Mouse (Mus musculus) neural tube, embryonic 13.5 days (tissue): ENCODE data around the gene Egfr. TPM values are rescaled to one million over a fixed set of nuclear protein-coding genes. Genes with fewer than 3 reads are reported as not detected.

ENCODE experiments used
- ATAC-seq: fragments of 200-750 bp; cut with Nextera tagmentation; 2 replicates; pipeline ENCODE4 v1.8.0; 2017; ENCODE audit warnings: low read depth, mild to moderate bottlenecking, moderate TSS enrichment, moderate library complexity
- H3K27ac ChIP-seq: fragments of 300-500 bp; sonication (generic); replicated peaks from 2 replicates; pipeline ENCODE4 v1.5.1; 2015; ENCODE audit warnings: moderate library complexity, mild to moderate bottlenecking, inconsistent platforms
- H3K27me3 ChIP-seq: fragments of 300-500 bp; sonication (generic); 2 replicates; pipeline ENCODE4 v1.6.1; 2015; ENCODE audit warnings: mild to moderate bottlenecking, inconsistent platforms
- H3K36me3 ChIP-seq: fragments of 300-500 bp; sonication (generic); 2 replicates; pipeline ENCODE4 v1.6.1; 2015; ENCODE audit warnings: mild to moderate bottlenecking, inconsistent platforms
- H3K4me1 ChIP-seq: fragments of 300-500 bp; sonication (generic); replicated peaks from 2 replicates; pipeline ENCODE4 v1.6.1; 2015; ENCODE audit warnings: inconsistent platforms
- H3K4me2 ChIP-seq: fragments of 300-500 bp; sonication (generic); 2 replicates; pipeline ENCODE4 v1.6.1; 2015; ENCODE audit warnings: inconsistent platforms, mild to moderate bottlenecking, moderate library complexity
- H3K4me3 ChIP-seq: fragments of 300-500 bp; sonication (generic); 2 replicates; pipeline ENCODE4 v1.5.1; 2015; ENCODE audit warnings: mild to moderate bottlenecking, inconsistent platforms
- H3K9ac ChIP-seq: fragments of 300-500 bp; sonication (generic); 2 replicates; pipeline ENCODE4 v1.6.1; 2015; ENCODE audit warnings: moderate library complexity, mild to moderate bottlenecking, inconsistent platforms
- H3K9me3 ChIP-seq: fragments of 300-500 bp; sonication (generic); 2 replicates; pipeline ENCODE4 v1.6.1; 2016; ENCODE audit warnings: inconsistent platforms
- WGBS: fragments of 180-500 bp; shearing (Covaris S2); methylation state at CpG from one replicate; pipeline ENCODE4 v1.1.7; 2015; 5-methylcytosine and 5-hydroxymethylcytosine counted together
- polyA plus RNA-seq: library from polyadenylated mRNA; unstranded; fragments of >200 nt; fragmentation: Nextera tagmentation; extraction: Ambion mirVana; gene quantifications from 2 replicates; pipeline ENCODE4 v1.2.1, GENCODE M21; 2015

Egfr gene
- polyA plus RNA-seq, 1 experiment from 2014 or later: 2.4 TPM

- no peak for ATAC-seq
These were observed 61.3 kb downstream of the Egfr start for GRCm38 (mm10) chr11:16813298-16813697.

GRCm38 (mm10) chr11:16816414-16816813, 64.4 kb downstream of the Egfr start:
- whole genome bisulfite sequencing: 93% methylated on average over 9 of the region's 9 CpGs
- H3K36me3 ChIP-seq: no peaks in the 10 kb centered on the region
- no peak overlapping the region for H3K27ac ChIP-seq
- H3K9me3 ChIP-seq: no peaks in the 10 kb centered on the region
- no peak for ATAC-seq
- no peaks in the 10 kb centered on the region for H3K4me1 ChIP-seq
- no peak overlapping the region for H3K4me2 ChIP-seq
- no peak overlapping the region for H3K4me3 ChIP-seq
- no peak overlapping the region for H3K9ac ChIP-seq
- no peaks in the 10 kb centered on the region for H3K27me3 ChIP-seq

More at GRCm38 (mm10) chr11:16813298-16813697, 61.3 kb downstream of the Egfr start:
- H3K36me3 ChIP-seq: no peaks in the 10 kb centered on the region
- H3K4me2 ChIP-seq: no peak overlapping the region
- H3K9me3 ChIP-seq: no peaks in the 10 kb centered on the region
- H3K4me3 ChIP-seq: no peak overlapping the region
- H3K27ac ChIP-seq: no peak overlapping the region
- H3K4me1 ChIP-seq: no peaks in the 10 kb centered on the region
- H3K9ac ChIP-seq: no peak overlapping the region
- no peaks in the 10 kb centered on the region for H3K27me3 ChIP-seq

GRCm38 (mm10) chr11:16817336-16818034, 65.5 kb downstream of the Egfr start:
- no peak overlapping the region for H3K4me2 ChIP-seq
- no peak overlapping the region for H3K27ac ChIP-seq
- ATAC-seq: no peak
- no peak overlapping the region for H3K9ac ChIP-seq
- no peak overlapping the region for H3K4me3 ChIP-seq
- no peaks in the 10 kb centered on the region for H3K4me1 ChIP-seq
- H3K27me3 ChIP-seq: no peaks in the 10 kb centered on the region
- no peaks in the 10 kb centered on the region for H3K36me3 ChIP-seq
- 85% methylated on average over 6 of the region's 6 CpGs for WGBS
- H3K9me3 ChIP-seq: no peaks in the 10 kb centered on the region

- Histone ChIP-seq H3K27me3 (no peaks in the 10 kb centered on the region), H3K9ac (no peak overlapping the region), H3K9me3 (no peaks in the 10 kb centered on the region), H3K4me1 (no peaks in the 10 kb centered on the region), H3K4me3 (no peak overlapping the region), H3K4me2 (no peak overlapping the region), H3K27ac (no peak overlapping the region), H3K36me3 (no peaks in the 10 kb centered on the region)
- WGBS: 88% methylated on average over 1 of the region's 1 CpGs
- ATAC-seq: no peak
These were observed 67.4 kb downstream of the Egfr start for GRCm38 (mm10) chr11:16819424-16819823.

GRCm38 (mm10) chr11:16820138-16820537, 68.1 kb downstream of the Egfr start:
- no peak for ATAC-seq
- 90% methylated on average over 6 of the region's 6 CpGs for WGBS

GRCm38 (mm10) chr11:16821668-16822254, 69.8 kb downstream of the Egfr start:
- Histone ChIP-seq H3K4me3 (no peak overlapping the region), H3K27me3 (no peaks in the 10 kb centered on the region), H3K9me3 (no peaks in the 10 kb centered on the region), H3K36me3 (no peaks in the 10 kb centered on the region), H3K4me1 (no peaks in the 10 kb centered on the region), H3K27ac (no peak overlapping the region), H3K4me2 (no peak overlapping the region), H3K9ac (no peak overlapping the region)
- ATAC-seq: no peak
- WGBS: 92% methylated on average over 6 of the region's 6 CpGs

More at GRCm38 (mm10) chr11:16820138-16820537, 68.1 kb downstream of the Egfr start:
- H3K27ac ChIP-seq: no peak overlapping the region
- H3K4me3 ChIP-seq: no peak overlapping the region
- no peaks in the 10 kb centered on the region for H3K4me1 ChIP-seq
- no peak overlapping the region for H3K9ac ChIP-seq
- H3K9me3 ChIP-seq: no peaks in the 10 kb centered on the region
- no peaks in the 10 kb centered on the region for H3K36me3 ChIP-seq
- no peaks in the 10 kb centered on the region for H3K27me3 ChIP-seq
- no peak overlapping the region for H3K4me2 ChIP-seq

DNA sequence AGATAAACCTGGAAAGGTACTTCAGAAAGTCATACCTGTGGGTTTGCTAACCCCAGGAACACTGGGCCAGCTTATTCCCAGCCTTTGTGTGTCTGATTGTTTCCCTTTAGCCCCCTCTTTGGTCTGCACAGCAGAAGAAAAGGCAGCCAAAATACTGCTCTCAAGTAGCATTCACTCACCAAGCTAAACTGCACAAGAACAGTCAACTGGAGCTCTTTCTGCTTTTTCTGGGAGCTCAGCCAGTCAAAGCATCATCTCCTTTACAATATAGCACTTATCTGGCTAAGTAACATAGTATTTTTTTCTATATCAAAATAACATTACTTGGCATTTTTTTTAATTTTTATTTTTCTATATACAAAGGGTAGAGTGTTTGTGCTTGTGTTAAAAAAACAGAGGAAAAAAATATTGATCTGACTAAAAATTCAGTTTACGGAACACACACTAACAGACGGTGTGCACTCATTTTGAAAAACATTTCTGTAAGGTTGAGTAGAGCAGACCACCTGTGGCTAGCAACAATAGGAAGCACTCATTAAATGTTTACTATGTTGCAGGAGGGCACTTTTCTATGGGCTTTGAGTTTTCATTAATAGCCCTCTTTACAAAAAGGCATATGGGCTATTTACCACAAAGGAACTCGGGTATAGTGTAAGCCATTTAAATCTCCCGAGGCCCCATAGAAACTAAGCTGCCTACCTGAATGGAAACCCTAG, 72.0 kb downstream of the Egfr start:
- WGBS: 30% methylated on average over 4 of the region's 4 CpGs
- ATAC-seq: no peak
- no peak overlapping the region for H3K27ac ChIP-seq
- no peaks in the 10 kb centered on the region for H3K27me3 ChIP-seq
- H3K4me1 ChIP-seq: no peaks in the 10 kb centered on the region
- no peaks in the 10 kb centered on the region for H3K36me3 ChIP-seq
- no peak overlapping the region for H3K4me3 ChIP-seq
- H3K9ac ChIP-seq: no peak overlapping the region
- H3K9me3 ChIP-seq: no peaks in the 10 kb centered on the region
- H3K4me2 ChIP-seq: no peak overlapping the region

- H3K9ac ChIP-seq: no peak overlapping the region
- H3K36me3 ChIP-seq: no peaks in the 10 kb centered on the region
- H3K27me3 ChIP-seq: no peaks in the 10 kb centered on the region
- no peak for ATAC-seq
- no peak overlapping the region for H3K27ac ChIP-seq
- H3K9me3 ChIP-seq: no peaks in the 10 kb centered on the region
- no peak overlapping the region for H3K4me3 ChIP-seq
- H3K4me1 ChIP-seq: no peaks in the 10 kb centered on the region
- 92% methylated on average over 3 of the region's 3 CpGs for WGBS
- H3K4me2 ChIP-seq: no peak overlapping the region
These were observed 77.5 kb downstream of the Egfr start for GRCm38 (mm10) chr11:16829468-16829867.

GRCm38 (mm10) chr11:16830531-16831227, 78.7 kb downstream of the Egfr start:
- H3K4me3 ChIP-seq: no peak overlapping the region
- 75% methylated on average over 8 of the region's 8 CpGs for WGBS
- H3K9ac ChIP-seq: no peak overlapping the region
- ATAC-seq: no peak
- no peaks in the 10 kb centered on the region for H3K36me3 ChIP-seq
- H3K4me2 ChIP-seq: no peak overlapping the region
- H3K27me3 ChIP-seq: no peaks in the 10 kb centered on the region
- no peaks in the 10 kb centered on the region for H3K4me1 ChIP-seq
- no peak overlapping the region for H3K27ac ChIP-seq
- H3K9me3 ChIP-seq: no peaks in the 10 kb centered on the region

DNA sequence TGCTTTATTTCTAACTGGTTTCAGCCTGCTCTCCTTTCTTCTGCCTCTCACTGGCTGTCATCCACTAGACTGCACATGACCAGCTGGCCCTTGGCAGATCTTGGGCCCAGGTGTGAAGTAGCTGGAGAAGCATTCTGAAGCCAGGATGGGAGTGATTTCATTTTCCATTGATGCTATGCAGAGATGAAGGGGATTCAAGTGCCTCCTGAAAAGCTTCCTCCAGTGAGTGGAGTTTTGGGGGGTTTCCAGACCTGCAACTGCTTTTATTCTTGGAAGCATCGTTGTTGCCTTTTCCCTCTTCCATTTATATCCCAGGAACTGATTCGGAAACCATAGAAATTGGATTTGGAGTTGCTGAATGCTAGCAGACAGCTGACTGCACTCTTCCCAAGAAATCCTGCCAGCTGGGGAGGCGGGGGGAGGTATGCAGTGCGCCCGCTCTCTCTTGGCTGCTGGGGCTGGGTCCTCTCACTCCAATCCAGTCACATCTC, 80.0 kb downstream of the Egfr start:
- WGBS: 88% methylated on average over 5 of the region's 5 CpGs
- no peaks in the 10 kb centered on the region for H3K27me3 ChIP-seq

GRCm38 (mm10) chr11:16838772-16839171, 86.8 kb downstream of the Egfr start:
- 89% methylated on average over 3 of the region's 3 CpGs for WGBS
- Histone ChIP-seq H3K27ac (no peak overlapping the region), H3K4me1 (no peaks in the 10 kb centered on the region), H3K4me2 (no peak overlapping the region), H3K9me3 (no peaks in the 10 kb centered on the region), H3K36me3 (no peaks in the 10 kb centered on the region), H3K4me3 (no peak overlapping the region), H3K27me3 (no peaks in the 10 kb centered on the region), H3K9ac (no peak overlapping the region)
- ATAC-seq: no peak

More for the DNA sequence above, 80.0 kb downstream of the Egfr start:
- no peak overlapping the region for H3K4me3 ChIP-seq
- no peak overlapping the region for H3K4me2 ChIP-seq
- H3K9me3 ChIP-seq: no peaks in the 10 kb centered on the region
- no peaks in the 10 kb centered on the region for H3K36me3 ChIP-seq
- H3K4me1 ChIP-seq: no peaks in the 10 kb centered on the region
- ATAC-seq: no peak
- H3K9ac ChIP-seq: no peak overlapping the region
- no peak overlapping the region for H3K27ac ChIP-seq

- Histone ChIP-seq H3K27ac (no peak overlapping the region), H3K4me3 (no peak overlapping the region), H3K4me1 (no peaks in the 10 kb centered on the region), H3K9me3 (no peaks in the 10 kb centered on the region), H3K9ac (no peak overlapping the region), H3K4me2 (no peak overlapping the region), H3K36me3 (no peaks in the 10 kb centered on the region), H3K27me3 (no peaks in the 10 kb centered on the region)
- ATAC-seq: no peak
- WGBS: 92% methylated on average over 3 of the region's 3 CpGs
These were observed 90.9 kb downstream of the Egfr start for GRCm38 (mm10) chr11:16842924-16843323.
